Mouse (Mus musculus): ENCODE results near the gene Nck2. TPM values are rescaled to one million over a fixed set of nuclear protein-coding genes. Genes with fewer than 3 reads are reported as not detected.

Nck2 gene
- total RNA-seq, 1 experiment, result 20.3 TPM

DNA sequence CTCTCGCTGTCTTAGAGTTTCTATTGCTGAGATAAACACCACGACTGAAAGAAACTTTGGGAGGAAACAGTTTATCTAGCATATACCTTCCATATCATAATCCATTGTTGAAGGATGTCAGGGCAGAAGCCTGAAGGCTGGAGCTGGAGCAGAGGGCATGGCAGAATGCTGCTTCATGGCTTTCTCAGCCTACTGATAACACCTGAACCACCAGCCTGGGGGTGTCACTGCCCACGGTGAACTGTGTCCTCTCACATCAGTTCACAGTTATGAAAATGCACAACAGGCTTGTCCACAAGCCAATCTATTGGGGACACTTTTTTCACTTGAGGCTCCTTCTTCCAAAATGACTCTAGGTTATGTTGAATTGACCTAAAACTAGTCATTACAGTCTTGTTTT lies 114.0 kb downstream of the Nck2 start:
- H3K9ac ChIP-seq (ENCODE audit: insufficient read depth, low read depth, low read length, poor library complexity, severe bottlenecking), result no peak overlapping the region
- TF ChIP-seq CHD2 (IDR thresholded peaks at IDR 0.05; ENCODE audit: low read depth, low read length), result no peak
- H3K4me3 ChIP-seq (ENCODE audit: insufficient read depth in 1 of 2, low read depth in 1 of 2, low read length in 2 of 2, poor library complexity in 1 of 2, severe bottlenecking in 1 of 2), result no peak overlapping the region
- no peak overlapping the region for H3K27ac ChIP-seq (ENCODE audit: insufficient read depth, low read depth, low read length, poor library complexity, severe bottlenecking)
- H3K9me3 ChIP-seq (ENCODE audit: control insufficient read depth, insufficient read depth, low read depth, low read length), result no peaks in the 10 kb centered on the region
- H3K4me1 ChIP-seq (ENCODE audit: control insufficient read depth in 2 of 2, insufficient read depth in 2 of 2, low read length in 2 of 2, poor library complexity in 1 of 2), result no peaks in the 10 kb centered on the region
- no peaks in the 10 kb centered on the region for H3K36me3 ChIP-seq (ENCODE audit: control insufficient read depth, insufficient read depth, low read length, poor library complexity, severe bottlenecking)
- DNase-seq (ENCODE audit: low read depth, low spot score), result no peak
- in situ Hi-C loops (cut with MboI; ENCODE audit: low sequenced_read_pairs in 2 of 2, unreplicated experiment in 2 of 2), result no loop called here

DNA sequence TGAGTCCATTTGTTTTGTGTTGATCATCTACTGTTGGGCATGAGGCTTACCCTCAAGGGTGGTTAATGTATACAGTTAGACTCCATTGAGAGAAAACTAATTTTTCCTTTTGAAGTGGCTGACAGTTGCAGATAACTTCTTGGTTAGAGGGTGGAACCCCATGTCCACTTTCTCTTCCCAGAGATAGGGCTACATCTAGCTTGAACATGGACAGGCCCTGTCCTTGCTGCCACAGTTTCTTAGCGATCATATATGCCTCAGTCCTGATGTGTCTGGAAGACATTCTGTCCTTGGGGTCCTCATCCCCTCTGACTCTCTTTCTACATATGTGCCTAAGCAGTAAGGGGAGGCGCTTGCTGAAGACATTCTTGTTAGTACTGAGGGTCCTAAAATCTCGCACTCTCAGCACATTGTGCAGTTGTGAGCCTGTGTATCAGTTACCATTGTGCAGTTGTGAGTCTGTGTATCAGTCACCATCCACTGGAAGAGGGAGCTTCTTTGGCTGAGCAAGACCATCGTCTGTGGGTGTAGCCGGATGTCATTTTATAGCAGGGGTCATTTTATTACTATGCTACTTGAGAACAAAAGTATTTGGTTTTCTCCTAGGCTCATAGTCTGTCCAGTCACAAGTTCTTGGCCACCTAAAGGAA lies 114.8 kb downstream of the Nck2 start:
- Histone ChIP-seq H3K9me3 (ENCODE audit: control insufficient read depth, insufficient read depth, low read depth, low read length) (no peaks in the 10 kb centered on the region), H3K27ac (ENCODE audit: insufficient read depth, low read depth, low read length, poor library complexity, severe bottlenecking) (no peak overlapping the region), H3K36me3 (ENCODE audit: control insufficient read depth, insufficient read depth, low read length, poor library complexity, severe bottlenecking) (no peaks in the 10 kb centered on the region), H3K4me3 (ENCODE audit: insufficient read depth in 1 of 2, low read depth in 1 of 2, low read length in 2 of 2, poor library complexity in 1 of 2, severe bottlenecking in 1 of 2) (no peak overlapping the region), H3K9ac (ENCODE audit: insufficient read depth, low read depth, low read length, poor library complexity, severe bottlenecking) (no peak overlapping the region), H3K4me1 (ENCODE audit: control insufficient read depth in 2 of 2, insufficient read depth in 2 of 2, low read length in 2 of 2, poor library complexity in 1 of 2) (no peaks in the 10 kb centered on the region)
- in situ Hi-C loops (cut with MboI; ENCODE audit: low sequenced_read_pairs in 2 of 2, unreplicated experiment in 2 of 2), result no loop called here
- TF ChIP-seq ZC3H11A (IDR thresholded peaks at IDR 0.05; ENCODE audit: borderline replicate concordance, low read depth, low read length) (no peak), CHD2 (IDR thresholded peaks at IDR 0.05; ENCODE audit: low read depth, low read length) (no peak), MAFK (IDR thresholded peaks at IDR 0.05; ENCODE audit: insufficient read depth, low read depth, low read length) (no peak), ZNF384 (IDR thresholded peaks at IDR 0.05; ENCODE audit: low read depth, low read length) (no peak), HCFC1 (IDR thresholded peaks at IDR 0.05; ENCODE audit: borderline replicate concordance, insufficient read depth, low read length) (no peak)
- no peak for DNase-seq (ENCODE audit: low read depth, low spot score)

DNA sequence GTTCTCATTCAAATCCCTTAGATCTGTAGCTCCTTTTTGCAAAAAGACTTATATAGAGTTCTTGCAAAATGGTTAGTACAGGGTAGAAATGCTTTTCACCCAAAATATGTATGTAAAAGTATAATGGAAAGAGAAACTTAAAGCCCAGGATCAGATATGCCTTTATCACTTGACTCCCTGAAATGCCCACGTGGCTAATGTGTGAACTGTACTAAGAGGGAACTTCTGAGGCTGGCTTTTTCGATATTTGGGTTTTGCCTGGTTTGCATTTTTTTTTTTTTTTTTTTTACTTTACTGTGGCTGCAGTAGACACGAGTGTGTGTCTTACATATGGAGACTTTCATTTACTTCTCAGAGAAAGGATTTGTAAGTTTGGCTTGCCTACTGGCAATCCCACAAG lies 116.7 kb downstream of the Nck2 start:
- DNase-seq (ENCODE audit: low read depth, low spot score), result no peak
- no peaks in the 10 kb centered on the region for H3K4me1 ChIP-seq (ENCODE audit: control insufficient read depth in 2 of 2, insufficient read depth in 2 of 2, low read length in 2 of 2, poor library complexity in 1 of 2)
- H3K9me3 ChIP-seq (ENCODE audit: control insufficient read depth, insufficient read depth, low read depth, low read length), result no peaks in the 10 kb centered on the region
- H3K27ac ChIP-seq (ENCODE audit: insufficient read depth, low read depth, low read length, poor library complexity, severe bottlenecking), result no peak overlapping the region
- in situ Hi-C loops (cut with MboI; ENCODE audit: low sequenced_read_pairs in 2 of 2, unreplicated experiment in 2 of 2), result no loop called here
- H3K36me3 ChIP-seq (ENCODE audit: control insufficient read depth, insufficient read depth, low read length, poor library complexity, severe bottlenecking), result no peaks in the 10 kb centered on the region; the same call in 1 of the 2 replicates
- no peak overlapping the region for H3K9ac ChIP-seq (ENCODE audit: insufficient read depth, low read depth, low read length, poor library complexity, severe bottlenecking)
- TF ChIP-seq ZNF384 (IDR thresholded peaks at IDR 0.05; ENCODE audit: low read depth, low read length) (no peak), HCFC1 (IDR thresholded peaks at IDR 0.05; ENCODE audit: borderline replicate concordance, insufficient read depth, low read length) (no peak), CHD2 (IDR thresholded peaks at IDR 0.05; ENCODE audit: low read depth, low read length) (no peak), MAFK (IDR thresholded peaks at IDR 0.05; ENCODE audit: insufficient read depth, low read depth, low read length) (no peak), ZC3H11A (IDR thresholded peaks at IDR 0.05; ENCODE audit: borderline replicate concordance, low read depth, low read length) (no peak)
- no peak overlapping the region for H3K4me3 ChIP-seq (ENCODE audit: insufficient read depth in 1 of 2, low read depth in 1 of 2, low read length in 2 of 2, poor library complexity in 1 of 2, severe bottlenecking in 1 of 2)

DNA sequence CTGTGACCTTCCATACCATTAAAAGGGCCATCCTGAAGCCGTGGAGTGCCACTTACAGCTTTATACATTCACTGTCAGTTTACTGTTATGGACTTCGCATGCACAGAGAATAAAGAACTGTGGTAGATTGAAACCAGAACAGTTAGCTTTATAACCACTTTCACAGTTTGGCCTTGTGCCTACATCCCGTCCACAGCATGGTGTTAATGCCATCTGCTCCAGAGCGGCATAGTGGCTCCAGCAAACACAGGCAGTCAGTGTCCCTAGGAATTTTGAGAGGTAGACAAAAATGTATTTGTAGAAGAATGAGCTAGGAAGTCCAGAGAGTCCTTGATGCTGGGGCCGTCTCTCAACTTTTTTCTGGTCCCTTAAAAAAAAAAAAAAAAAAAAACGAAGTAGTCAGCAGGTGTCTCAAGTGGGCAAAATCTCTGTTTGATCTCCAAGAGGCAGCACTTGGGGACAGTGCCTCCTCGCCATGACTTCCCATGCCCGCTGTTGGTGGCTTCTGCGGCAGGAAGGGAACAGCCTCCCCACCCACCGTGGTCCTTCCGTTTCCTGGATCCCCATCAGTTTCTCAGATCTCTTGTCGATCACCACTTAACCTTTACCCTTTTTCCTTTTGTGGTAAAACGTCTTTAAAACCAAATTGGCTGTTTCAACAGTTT lies 117.8 kb downstream of the Nck2 start:
- in situ Hi-C loops (cut with MboI; ENCODE audit: low sequenced_read_pairs in 2 of 2, unreplicated experiment in 2 of 2), result no loop called here
- DNase-seq (ENCODE audit: low read depth, low spot score), result no peak

More for the DNA sequence above, 117.8 kb downstream of the Nck2 start:
- Histone ChIP-seq H3K4me1 (ENCODE audit: control insufficient read depth in 2 of 2, insufficient read depth in 2 of 2, low read length in 2 of 2, poor library complexity in 1 of 2) (no peaks in the 10 kb centered on the region), H3K4me3 (ENCODE audit: insufficient read depth in 1 of 2, low read depth in 1 of 2, low read length in 2 of 2, poor library complexity in 1 of 2, severe bottlenecking in 1 of 2) (no peak overlapping the region), H3K9me3 (ENCODE audit: control insufficient read depth, insufficient read depth, low read depth, low read length) (no peaks in the 10 kb centered on the region), H3K36me3 (ENCODE audit: control insufficient read depth, insufficient read depth, low read length, poor library complexity, severe bottlenecking) (no peaks in the 10 kb centered on the region; the same call in 1 of the 2 replicates), H3K27ac (ENCODE audit: insufficient read depth, low read depth, low read length, poor library complexity, severe bottlenecking) (no peak overlapping the region), H3K9ac (ENCODE audit: insufficient read depth, low read depth, low read length, poor library complexity, severe bottlenecking) (no peak overlapping the region)
- TF ChIP-seq MAFK (IDR thresholded peaks at IDR 0.05; ENCODE audit: insufficient read depth, low read depth, low read length) (no peak), HCFC1 (IDR thresholded peaks at IDR 0.05; ENCODE audit: borderline replicate concordance, insufficient read depth, low read length) (no peak), ZNF384 (IDR thresholded peaks at IDR 0.05; ENCODE audit: low read depth, low read length) (no peak), CHD2 (IDR thresholded peaks at IDR 0.05; ENCODE audit: low read depth, low read length) (no peak), ZC3H11A (IDR thresholded peaks at IDR 0.05; ENCODE audit: borderline replicate concordance, low read depth, low read length) (no peak)
